Comparison of ENCODE assay signal across 33 mouse cellular contexts in the genomic region with DNA sequence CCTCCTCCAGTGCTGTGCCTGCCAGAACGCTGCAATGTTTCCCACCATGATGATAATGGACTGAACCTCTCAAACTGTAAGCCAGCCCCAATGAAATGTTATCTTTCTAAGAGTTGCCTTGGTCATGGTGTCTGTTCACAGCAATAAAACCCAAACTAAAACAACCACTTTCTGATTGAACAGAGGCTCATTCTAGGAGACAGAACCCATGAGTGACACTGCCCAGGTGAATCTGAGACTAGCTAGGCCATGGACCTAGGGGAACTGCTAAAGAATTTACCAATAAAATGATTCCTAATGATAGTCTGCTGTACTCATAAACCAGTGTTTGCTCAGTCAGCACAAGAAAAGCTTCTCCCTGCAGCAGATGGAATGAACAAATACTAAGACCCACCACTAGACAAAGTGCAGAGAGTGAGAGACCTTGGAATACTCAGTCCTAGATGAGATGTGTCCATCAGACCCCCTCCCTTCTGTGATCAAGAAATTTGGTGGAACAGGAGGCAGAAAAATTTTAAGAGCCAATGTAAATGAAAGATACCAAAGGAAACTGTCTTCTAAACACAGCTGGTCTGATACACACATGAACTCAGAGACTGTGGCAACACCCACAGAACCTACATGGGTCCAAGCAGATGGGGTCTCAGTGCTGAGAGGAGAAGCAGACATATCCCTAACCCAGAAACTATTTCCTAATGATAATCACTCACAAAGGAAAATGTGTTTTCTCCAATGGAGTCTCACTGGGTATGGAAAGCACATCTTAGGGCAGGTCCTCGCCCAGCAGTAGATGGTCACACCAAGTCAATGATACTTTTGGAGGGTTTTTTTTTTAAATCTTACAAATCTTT. TPM values are rescaled to one million over a fixed set of nuclear protein-coding genes. Genes with fewer than 3 reads are reported as not detected.
"Had no signal": no experiment of that assay in that cellular context is flagged by ENCODE, and none has a peak within 500 bp of the region (broad histone marks: within the 10 kb centered on the region; RNA-seq: fewer than 3 reads in every experiment).

No protein-coding gene starts in this region.

- H3K4me3 ChIP-seq: embryonic facial prominence, embryonic 10.5 days; embryonic facial prominence, embryonic 12.5 days; embryonic facial prominence, embryonic 13.5 days; embryonic facial prominence, embryonic 15.5 days; erythroblast, embryonic 14.5 days; forebrain, embryonic 10.5 days; forebrain, embryonic 12.5 days; forebrain, embryonic 13.5 days; forebrain, embryonic 15.5 days; gastrocnemius, adult 2 months; heart, adult 2 months had no signal

- ATAC-seq: forebrain, embryonic 13.5 days; forebrain, embryonic 14.5 days; forebrain, embryonic 15.5 days; forebrain, embryonic 16.5 days; forebrain, postnatal 0 days had no signal

- H3K27ac ChIP-seq: embryonic facial prominence, embryonic 10.5 days; embryonic facial prominence, embryonic 12.5 days; embryonic facial prominence, embryonic 13.5 days; embryonic facial prominence, embryonic 15.5 days; forebrain, embryonic 10.5 days; forebrain, embryonic 12.5 days; forebrain, embryonic 13.5 days; forebrain, embryonic 15.5 days; gastrocnemius, adult 2 months; heart, adult 2 months had no signal

- H3K9me3 ChIP-seq: embryonic facial prominence, embryonic 15.5 days; forebrain, embryonic 12.5 days; forebrain, embryonic 15.5 days had no signal

- DNase-seq: cerebellum, adult 9-10 months; cerebellum, adult 9-11 months; cerebellum, postnatal 10 days; cerebellum, postnatal 14 days; cerebellum, postnatal 25 days; cerebellum, postnatal 36 days; embryo, embryonic 11 days; forebrain, postnatal 0 days; gastrocnemius, adult 2 months; gastrocnemius, postnatal 10 days; gastrocnemius, postnatal 14 days; gastrocnemius, postnatal 25 days; gastrocnemius, postnatal 36 days; heart, adult 11 months; heart, adult 18-20 months; heart, adult 2 months had no signal

- H3K4me1 ChIP-seq: embryonic facial prominence, embryonic 10.5 days; embryonic facial prominence, embryonic 12.5 days; embryonic facial prominence, embryonic 13.5 days; embryonic facial prominence, embryonic 15.5 days; forebrain, embryonic 10.5 days; forebrain, embryonic 12.5 days; forebrain, embryonic 13.5 days; forebrain, embryonic 15.5 days had no signal

- H3K4me2 ChIP-seq: embryonic facial prominence, embryonic 12.5 days; embryonic facial prominence, embryonic 13.5 days; embryonic facial prominence, embryonic 15.5 days; forebrain, embryonic 12.5 days; forebrain, embryonic 13.5 days; forebrain, embryonic 15.5 days had no signal

- H3K27me3 ChIP-seq: embryonic facial prominence, embryonic 12.5 days; embryonic facial prominence, embryonic 13.5 days; embryonic facial prominence, embryonic 15.5 days; forebrain, embryonic 12.5 days; forebrain, embryonic 13.5 days; forebrain, embryonic 15.5 days had no signal

- H3K9ac ChIP-seq: embryonic facial prominence, embryonic 12.5 days; embryonic facial prominence, embryonic 13.5 days; embryonic facial prominence, embryonic 15.5 days; forebrain, embryonic 12.5 days; forebrain, embryonic 13.5 days; forebrain, embryonic 15.5 days; forebrain, postnatal 0 days had no signal

RNA-seq across cellular contexts. Expression of a gene that starts 59.5 kb away (rescaled TPM):
- total RNA-seq: common myeloid progenitor, adult 5-6 weeks; forebrain, postnatal 0 days; gastrocnemius, adult 2 months; gastrocnemius, postnatal 14 days; gastrocnemius, postnatal 25 days; gastrocnemius, postnatal 36 days; granulocyte monocyte progenitor cell, adult 5-6 weeks; heart, adult 18-20 months; heart, adult 2 months; heart, adult 8-10 months had no signal
- polyA plus RNA-seq: cortical plate, adult 2 months; embryonic facial prominence, embryonic 11.5 days; embryonic facial prominence, embryonic 14.5 days; embryonic facial prominence, embryonic 15.5 days; erythroblast, embryonic 14.5 days; forebrain, embryonic 10.5 days; forebrain, embryonic 14.5 days; forebrain, postnatal 0 days had no signal
